Mouse (Mus musculus): ENCODE measurements at regions not wholly inside any gene's neighbourhood (a gene's known extent, or its start where the extent isn't known, plus 50 kb on each side); places are given as distances from the start of the nearest gene placed in this dataset.

GRCm38 (mm10) chr10:117534992-117535719 lies 94.1 kb upstream of the Cpm start:
- no peaks in the 10 kb centered on the region for H3K36me3 ChIP-seq (ENCODE audit: insufficient read depth, low read length)
- DNase-seq (ENCODE audit: low spot score) (no peak), ATAC-seq (ENCODE audit: low FRiP score) (no peak)
- H3K4me1 ChIP-seq (ENCODE audit: insufficient read depth, low read length) = no peaks in the 10 kb centered on the region
- no peak for TF ChIP-seq CTCF (IDR thresholded peaks at IDR 0.05)
- no peak overlapping the region for H3K27ac ChIP-seq (ENCODE audit: low read depth, low read length)
- WGBS = 85% methylated on average over 12 of the region's 12 CpGs
- H3K27me3 ChIP-seq (ENCODE audit: insufficient read depth, low read length) = no peaks in the 10 kb centered on the region
- H3K4me2 ChIP-seq (ENCODE audit: low read depth, low read length, poor library complexity, severe bottlenecking) = no peak overlapping the region
- H3K9ac ChIP-seq (replicated peaks; ENCODE audit: low read length, poor library complexity, severe bottlenecking) = no peak overlapping the region
- no peaks in the 10 kb centered on the region for H3K9me3 ChIP-seq (ENCODE audit: low read length)
- H3K4me3 ChIP-seq (ENCODE audit: low read depth, low read length) = no peak overlapping the region

GRCm38 (mm10) chr10:117534478-117534877 lies 94.8 kb upstream of the Cpm start:
- no peaks in the 10 kb centered on the region for H3K9me3 ChIP-seq (ENCODE audit: low read length)
- H3K9ac ChIP-seq (replicated peaks; ENCODE audit: low read length, poor library complexity, severe bottlenecking) = no peak overlapping the region
- H3K27ac ChIP-seq (ENCODE audit: low read depth, low read length) = no peak overlapping the region
- no peaks in the 10 kb centered on the region for H3K4me1 ChIP-seq (ENCODE audit: insufficient read depth, low read length)
- no peak for TF ChIP-seq CTCF (IDR thresholded peaks at IDR 0.05)
- ATAC-seq (ENCODE audit: low FRiP score) (no peak), DNase-seq (ENCODE audit: low spot score) (no peak)
- H3K4me3 ChIP-seq (ENCODE audit: low read depth, low read length) = no peak overlapping the region
- H3K36me3 ChIP-seq (ENCODE audit: insufficient read depth, low read length) = no peaks in the 10 kb centered on the region
- WGBS = 85% methylated on average over 4 of the region's 4 CpGs
- no peak overlapping the region for H3K4me2 ChIP-seq (ENCODE audit: low read depth, low read length, poor library complexity, severe bottlenecking)
- H3K27me3 ChIP-seq (ENCODE audit: insufficient read depth, low read length) = no peaks in the 10 kb centered on the region

GRCm38 (mm10) chr10:117533541-117534386 lies 95.5 kb upstream of the Cpm start:
- 92% methylated on average over 8 of the region's 8 CpGs for WGBS

GRCm38 (mm10) chr10:117532750-117533540 lies 96.4 kb upstream of the Cpm start:
- H3K4me2 ChIP-seq (ENCODE audit: low read depth, low read length, poor library complexity, severe bottlenecking) = no peak overlapping the region
- no peaks in the 10 kb centered on the region for H3K36me3 ChIP-seq (ENCODE audit: insufficient read depth, low read length)
- H3K27ac ChIP-seq (ENCODE audit: low read depth, low read length) = no peak overlapping the region
- DNase-seq (ENCODE audit: low spot score) (no peak), ATAC-seq (ENCODE audit: low FRiP score) (no peak)
- H3K4me3 ChIP-seq (ENCODE audit: low read depth, low read length) = no peak overlapping the region
- no peaks in the 10 kb centered on the region for H3K9me3 ChIP-seq (ENCODE audit: low read length)
- WGBS = 84% methylated on average over 1 of the region's 1 CpGs
- no peak for TF ChIP-seq CTCF (IDR thresholded peaks at IDR 0.05)
- H3K27me3 ChIP-seq (ENCODE audit: insufficient read depth, low read length) = no peaks in the 10 kb centered on the region
- no peaks in the 10 kb centered on the region for H3K4me1 ChIP-seq (ENCODE audit: insufficient read depth, low read length)
- H3K9ac ChIP-seq (replicated peaks; ENCODE audit: low read length, poor library complexity, severe bottlenecking) = no peak overlapping the region

More at GRCm38 (mm10) chr10:117533541-117534386, 95.5 kb upstream of the Cpm start:
- ATAC-seq (ENCODE audit: low FRiP score) (no peak), DNase-seq (ENCODE audit: low spot score) (no peak)
- no peak overlapping the region for H3K4me3 ChIP-seq (ENCODE audit: low read depth, low read length)
- H3K9ac ChIP-seq (replicated peaks; ENCODE audit: low read length, poor library complexity, severe bottlenecking) = no peak overlapping the region
- no peak overlapping the region for H3K27ac ChIP-seq (ENCODE audit: low read depth, low read length)
- H3K27me3 ChIP-seq (ENCODE audit: insufficient read depth, low read length) = no peaks in the 10 kb centered on the region
- H3K4me2 ChIP-seq (ENCODE audit: low read depth, low read length, poor library complexity, severe bottlenecking) = no peak overlapping the region
- no peak for TF ChIP-seq CTCF (IDR thresholded peaks at IDR 0.05)
- H3K9me3 ChIP-seq (ENCODE audit: low read length) = no peaks in the 10 kb centered on the region
- H3K36me3 ChIP-seq (ENCODE audit: insufficient read depth, low read length) = no peaks in the 10 kb centered on the region
- H3K4me1 ChIP-seq (ENCODE audit: insufficient read depth, low read length) = no peaks in the 10 kb centered on the region

- H3K27me3 ChIP-seq (ENCODE audit: insufficient read depth, low read length) = no peaks in the 10 kb centered on the region
Observed at GRCm38 (mm10) chr10:117531798-117532747, 97.2 kb upstream of the Cpm start.

More at GRCm38 (mm10) chr10:117531798-117532747, 97.2 kb upstream of the Cpm start:
- no peak for TF ChIP-seq CTCF (IDR thresholded peaks at IDR 0.05)
- Histone ChIP-seq H3K4me3 (ENCODE audit: low read depth, low read length) (no peak overlapping the region), H3K36me3 (ENCODE audit: insufficient read depth, low read length) (no peaks in the 10 kb centered on the region), H3K4me2 (ENCODE audit: low read depth, low read length, poor library complexity, severe bottlenecking) (no peak overlapping the region), H3K9me3 (ENCODE audit: low read length) (no peaks in the 10 kb centered on the region), H3K9ac (replicated peaks; ENCODE audit: low read length, poor library complexity, severe bottlenecking) (no peak overlapping the region), H3K27ac (ENCODE audit: low read depth, low read length) (no peak overlapping the region), H3K4me1 (ENCODE audit: insufficient read depth, low read length) (no peaks in the 10 kb centered on the region)
- ATAC-seq (ENCODE audit: low FRiP score) = no peak
- no peak for DNase-seq (ENCODE audit: low spot score)
- WGBS = 86% methylated on average over 17 of the region's 17 CpGs

Measured in midbrain, postnatal 0 days (tissue).